Mouse (Mus musculus) ovary, postnatal 36 days (tissue): ENCODE data around the gene Gm3336.

Experiments used
- DNase-seq: peaks from one replicate; pipeline ENCODE4 v3.0.0; 2022; ENCODE audit warnings: low spot score, mixed read lengths

Gm3336 gene

GRCm38 (mm10) chr8:70748246-70749096 is 30.1 kb downstream of the Gm3336 start:
- DNase-seq: peak; percentile 1

DNA sequence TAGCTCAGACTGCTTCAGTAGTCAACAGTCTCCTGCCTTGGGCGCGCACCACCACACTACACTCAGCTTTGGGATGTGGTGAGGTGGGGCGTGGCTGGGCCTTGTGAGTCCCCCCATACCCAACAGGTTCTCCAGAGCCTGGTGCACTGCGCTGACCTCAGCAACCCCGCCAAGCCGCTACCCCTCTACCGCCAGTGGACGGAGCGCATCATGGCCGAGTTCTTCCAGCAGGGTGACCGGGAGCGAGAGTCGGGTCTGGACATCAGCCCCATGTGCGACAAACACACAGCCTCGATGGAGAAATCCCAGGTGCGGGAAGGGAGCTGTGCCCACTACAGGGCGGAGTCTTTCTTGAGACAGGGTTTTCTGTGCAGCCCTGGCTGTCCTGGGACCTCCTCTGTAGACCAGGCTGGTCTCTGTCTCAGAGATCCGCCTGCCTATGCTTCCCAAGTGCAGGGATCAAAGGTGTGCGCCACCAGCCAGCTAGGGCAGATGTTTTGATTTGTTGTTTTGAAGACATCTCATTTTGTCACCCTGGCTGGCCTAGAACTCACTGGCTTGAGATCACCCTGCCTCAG is 30.8 kb downstream of the Gm3336 start:
- DNase-seq: peak; percentile 2

GRCm38 (mm10) chr8:70750128-70750680 is 31.9 kb downstream of the Gm3336 start:
- peak; percentile 3 for DNase-seq

DNA sequence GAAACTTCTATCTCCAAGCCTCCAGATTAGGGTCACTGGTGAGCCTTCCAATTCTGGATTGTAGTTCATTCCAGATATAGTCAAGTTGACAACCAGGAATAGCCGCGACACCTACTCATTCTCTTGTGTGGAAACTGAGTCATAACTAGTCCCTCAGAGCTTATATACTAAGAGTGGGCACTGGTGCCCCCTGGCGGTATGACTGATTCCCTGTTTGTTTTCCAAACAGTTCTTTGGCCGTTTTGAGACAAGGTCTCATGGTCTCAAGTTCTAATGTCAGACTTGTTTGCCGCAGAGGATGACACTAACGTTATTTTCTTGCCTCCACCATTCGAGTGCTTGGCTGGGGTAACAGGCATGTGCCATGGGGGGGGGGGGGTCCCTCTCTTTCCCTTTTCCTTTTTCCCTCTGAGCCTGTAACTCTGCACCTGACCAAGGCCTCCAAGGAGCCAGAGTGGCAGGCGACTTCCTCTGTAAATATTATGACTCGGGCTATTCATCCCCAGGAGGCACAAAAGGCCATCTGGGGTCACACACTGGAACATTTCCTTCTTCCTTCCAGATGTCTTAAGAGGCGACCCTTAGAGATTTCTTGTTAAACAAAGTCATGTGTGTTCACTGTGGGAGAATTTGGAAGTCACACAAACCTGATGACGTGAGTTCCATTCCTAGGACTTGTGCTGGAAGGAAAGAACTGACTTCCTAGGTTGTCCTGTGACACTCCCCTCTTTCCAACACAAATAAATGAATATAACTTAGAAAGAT is 33.8 kb downstream of the Gm3336 start:
- peak; percentile 56 for DNase-seq

- peak; percentile 75 for DNase-seq
Observed at GRCm38 (mm10) chr8:70753151-70753550, 34.8 kb downstream of the Gm3336 start.

GRCm38 (mm10) chr8:70754043-70754870 is 35.9 kb downstream of the Gm3336 start, which contains the start of gene Rab3a:
Gene Rab3a, plus strand, starts transcription at chr8:70754679.
- peak; percentile 93 for DNase-seq

- DNase-seq: peak; percentile 52
Observed at GRCm38 (mm10) chr8:70754871-70755660, 36.7 kb downstream of the Gm3336 start.

DNA sequence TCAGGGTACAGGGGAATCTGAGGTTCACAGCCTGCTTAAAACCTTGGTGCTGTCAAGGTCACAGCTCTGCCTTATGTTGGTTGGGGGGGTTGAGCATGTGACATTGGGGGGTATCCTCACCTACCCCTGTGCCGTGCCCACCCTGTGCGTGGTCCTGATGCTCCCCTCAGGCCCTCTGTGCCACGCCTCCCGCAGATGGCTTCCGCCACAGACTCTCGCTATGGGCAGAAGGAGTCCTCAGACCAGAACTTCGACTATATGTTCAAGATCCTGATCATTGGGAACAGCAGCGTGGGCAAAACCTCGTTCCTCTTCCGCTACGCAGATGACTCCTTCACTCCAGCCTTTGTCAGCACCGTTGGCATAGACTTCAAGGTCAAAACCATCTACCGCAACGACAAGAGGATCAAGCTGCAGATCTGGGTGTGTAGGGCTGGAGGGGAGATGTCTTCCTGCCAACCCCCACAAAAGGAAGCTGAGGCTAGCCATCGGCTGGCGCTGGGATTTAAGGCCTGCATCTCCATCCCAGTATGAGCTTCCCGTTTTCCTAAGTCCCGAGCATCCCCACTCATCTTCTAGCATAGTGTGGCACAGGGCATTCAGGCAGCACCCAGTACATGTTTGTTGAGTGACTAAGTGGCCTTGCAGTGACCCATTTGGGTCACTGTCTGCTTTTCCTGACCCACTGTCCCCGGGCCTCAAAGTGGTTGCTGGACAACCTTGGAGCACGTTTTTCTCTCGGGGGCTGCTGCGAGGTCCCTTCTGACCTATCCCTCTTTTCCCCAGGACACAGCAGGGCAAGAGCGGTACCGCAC is 37.5 kb downstream of the Gm3336 start:
- DNase-seq: peak; percentile 17

GRCm38 (mm10) chr8:70756476-70757040 is 38.2 kb downstream of the Gm3336 start:
- DNase-seq: peak; percentile 4

GRCm38 (mm10) chr8:70757523-70758307 is 39.4 kb downstream of the Gm3336 start:
- peak; percentile 21 for DNase-seq

- peak; percentile 13 for DNase-seq
Observed at GRCm38 (mm10) chr8:70758308-70758615, 39.9 kb downstream of the Gm3336 start.

DNA sequence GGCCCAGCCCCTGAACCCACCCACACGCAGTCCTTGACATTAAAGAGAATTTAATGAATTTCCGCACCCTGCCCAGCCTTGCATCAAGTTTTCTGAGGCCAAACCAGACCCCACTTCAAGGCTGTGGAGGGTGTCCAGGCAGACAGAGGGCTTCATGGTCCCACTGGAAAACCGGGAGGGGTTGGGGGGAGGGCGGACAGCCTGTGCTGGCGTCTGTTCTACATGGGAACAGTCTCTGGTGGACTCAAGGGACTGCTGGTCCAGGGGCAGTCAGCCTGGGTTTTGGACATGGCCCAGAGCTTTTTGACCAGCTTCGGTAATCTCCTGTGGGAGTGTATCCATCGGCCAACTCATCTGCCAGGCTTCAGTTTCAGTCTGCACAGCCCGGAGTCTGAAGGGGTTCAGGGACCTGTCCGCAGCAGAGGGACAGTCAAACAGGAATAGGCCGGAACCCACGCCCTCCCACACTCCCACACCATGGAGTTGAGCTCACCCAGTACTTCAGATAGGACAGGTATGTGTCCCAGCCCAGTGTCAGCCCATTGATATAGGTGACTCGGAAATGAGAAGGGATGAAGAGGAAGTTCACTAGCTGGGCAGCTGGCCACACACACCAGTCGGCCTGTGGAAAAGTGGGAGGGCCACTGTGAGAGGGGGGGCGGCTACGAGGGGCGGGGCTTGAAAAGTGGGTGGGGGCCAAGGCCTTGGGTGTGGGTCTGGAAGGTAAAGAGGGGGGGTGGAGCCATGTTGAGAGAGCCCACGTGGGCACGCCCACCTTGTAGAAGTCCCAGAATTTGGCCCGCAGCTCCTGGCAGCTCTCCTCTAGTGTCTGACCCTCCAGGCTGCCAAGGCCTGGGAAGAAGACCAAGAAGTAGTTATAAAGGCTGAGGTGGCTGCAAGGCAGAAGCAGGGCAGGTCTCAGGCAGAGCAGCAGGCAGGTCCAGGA is 40.5 kb downstream of the Gm3336 start:
- DNase-seq: peak; percentile 52

- no peak for DNase-seq
Observed at GRCm38 (mm10) chr8:70760350-70760749, 42.0 kb downstream of the Gm3336 start.

- peak; percentile 91 for DNase-seq
Observed at GRCm38 (mm10) chr8:70760775-70761406, 42.5 kb downstream of the Gm3336 start, which contains the start of gene Mpv17l2. Gene Mpv17l2, minus strand, starts transcription at chr8:70760946.

DNA sequence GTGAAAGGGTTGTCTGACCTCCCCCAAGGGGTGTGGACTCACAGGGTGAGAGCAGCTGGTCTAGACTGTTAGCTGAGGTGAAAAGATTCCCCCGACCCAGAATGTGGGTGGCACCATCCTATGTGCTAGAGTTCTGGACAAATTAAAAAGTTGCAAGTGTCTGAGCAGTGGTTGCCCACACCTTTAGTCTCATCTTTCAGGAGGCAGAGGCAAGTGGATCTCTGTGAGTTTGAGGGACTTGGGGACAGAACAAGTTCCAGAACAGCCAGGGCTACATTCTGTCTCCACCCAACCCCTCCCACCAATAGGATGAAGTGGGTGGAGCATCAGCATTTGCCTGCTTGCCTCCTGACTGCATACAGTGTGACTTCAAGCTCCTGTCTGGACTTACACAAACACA is 43.8 kb downstream of the Gm3336 start:
- DNase-seq: no peak

GRCm38 (mm10) chr8:70763354-70763753 is 45.0 kb downstream of the Gm3336 start:
- DNase-seq: no peak

DNA sequence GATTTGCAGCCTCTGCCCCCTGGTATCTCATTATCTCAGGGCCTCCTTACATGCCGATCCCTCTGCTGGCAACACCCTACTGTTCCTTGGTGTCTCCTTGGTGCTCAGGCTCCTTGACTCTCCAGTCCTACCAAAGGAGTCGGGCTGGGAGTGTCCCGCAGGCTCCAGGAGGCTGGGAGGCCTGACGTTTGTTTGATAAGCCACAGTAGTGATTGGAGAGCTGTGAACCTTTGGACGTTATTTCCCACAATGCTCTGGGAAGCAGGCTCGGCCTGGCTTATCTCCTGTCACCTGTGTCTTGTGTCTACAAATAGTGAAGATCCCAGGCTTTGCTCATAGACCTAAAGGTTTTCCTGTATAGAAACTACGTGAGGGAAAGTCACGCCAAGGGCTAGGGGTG is 45.7 kb downstream of the Gm3336 start:
- no peak for DNase-seq
